Mouse (Mus musculus): ENCODE data around the gene A930004D18Rik.

The A930004D18Rik gene

GRCm38 (mm10) chr2:18037491-18037890 lies at the start of gene A930004D18Rik:
TSS of gene A930004D18Rik (minus strand) at chr2:18037737.
- no peak for DNase-seq (ENCODE audit: low spot score in 2 of 2)

GRCm38 (mm10) chr2:18080182-18080860 lies 42.8 kb upstream of the A930004D18Rik start:
- peak in 1 of 2 experiments; percentile 37 for DNase-seq (ENCODE audit: low spot score in 2 of 2)

DNA sequence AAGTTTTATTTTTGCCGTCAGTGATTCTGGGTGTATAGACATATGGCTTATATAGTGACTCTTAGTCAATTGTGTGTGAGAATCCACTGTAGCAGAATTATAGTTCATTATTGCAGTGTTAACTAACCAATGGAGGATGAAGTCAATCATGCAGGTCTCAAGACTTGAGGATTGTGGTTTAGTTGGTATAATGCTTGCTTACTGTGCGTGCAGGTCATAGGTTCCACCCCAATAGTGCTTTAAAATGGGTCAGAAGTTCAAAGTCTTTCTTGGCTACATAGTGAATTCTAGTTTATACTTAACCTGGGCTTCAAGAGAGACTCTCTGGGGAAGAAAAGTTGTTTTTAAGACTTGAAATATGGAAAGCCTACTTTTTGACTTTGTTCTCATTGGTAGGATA lies 34.4 kb upstream of the A930004D18Rik start:
- no peak for DNase-seq (ENCODE audit: low spot score in 2 of 2)

GRCm38 (mm10) chr2:18068071-18068796 lies 30.7 kb upstream of the A930004D18Rik start:
- DNase-seq (ENCODE audit: low spot score in 2 of 2) = peak in 1 of 2 experiments; percentile 59

DNA sequence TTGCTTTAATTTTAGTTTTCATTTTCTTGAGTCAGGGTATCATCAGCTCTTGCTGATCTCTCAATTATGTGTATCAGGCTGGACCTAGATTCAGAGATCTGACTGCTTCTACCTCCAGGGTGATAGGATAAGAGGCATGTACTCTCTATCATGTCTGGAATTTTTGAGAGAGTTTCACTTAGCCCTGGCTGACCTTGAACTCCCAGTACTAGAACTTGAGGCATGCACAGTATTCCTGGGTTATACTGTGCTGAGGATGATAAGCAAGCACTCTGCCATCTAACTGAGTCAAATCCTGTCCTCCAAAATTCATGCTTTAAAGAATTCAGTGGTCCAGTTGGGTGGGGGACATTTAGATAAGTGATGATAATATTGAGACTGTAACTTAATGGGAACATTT lies 28.9 kb upstream of the A930004D18Rik start:
- DNase-seq (ENCODE audit: low spot score in 2 of 2) = no peak

DNA sequence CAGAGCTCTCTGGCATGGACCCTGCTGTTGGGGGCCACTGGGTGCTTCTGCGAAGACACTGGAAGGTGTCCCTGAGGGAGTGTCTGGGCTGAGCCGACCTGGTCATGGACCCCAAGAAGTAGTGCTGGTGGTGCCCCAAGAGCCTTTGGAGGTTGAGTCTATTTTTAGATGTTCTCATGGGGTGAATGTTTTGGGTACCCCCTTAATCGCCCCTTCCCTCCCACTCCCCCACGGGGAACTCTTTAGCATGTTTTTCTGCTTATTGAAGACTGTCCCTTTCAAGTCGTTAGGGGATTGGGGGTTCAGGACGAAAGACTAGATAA lies 28.1 kb upstream of the A930004D18Rik start:
- DNase-seq (ENCODE audit: low spot score in 2 of 2) = no peak

DNA sequence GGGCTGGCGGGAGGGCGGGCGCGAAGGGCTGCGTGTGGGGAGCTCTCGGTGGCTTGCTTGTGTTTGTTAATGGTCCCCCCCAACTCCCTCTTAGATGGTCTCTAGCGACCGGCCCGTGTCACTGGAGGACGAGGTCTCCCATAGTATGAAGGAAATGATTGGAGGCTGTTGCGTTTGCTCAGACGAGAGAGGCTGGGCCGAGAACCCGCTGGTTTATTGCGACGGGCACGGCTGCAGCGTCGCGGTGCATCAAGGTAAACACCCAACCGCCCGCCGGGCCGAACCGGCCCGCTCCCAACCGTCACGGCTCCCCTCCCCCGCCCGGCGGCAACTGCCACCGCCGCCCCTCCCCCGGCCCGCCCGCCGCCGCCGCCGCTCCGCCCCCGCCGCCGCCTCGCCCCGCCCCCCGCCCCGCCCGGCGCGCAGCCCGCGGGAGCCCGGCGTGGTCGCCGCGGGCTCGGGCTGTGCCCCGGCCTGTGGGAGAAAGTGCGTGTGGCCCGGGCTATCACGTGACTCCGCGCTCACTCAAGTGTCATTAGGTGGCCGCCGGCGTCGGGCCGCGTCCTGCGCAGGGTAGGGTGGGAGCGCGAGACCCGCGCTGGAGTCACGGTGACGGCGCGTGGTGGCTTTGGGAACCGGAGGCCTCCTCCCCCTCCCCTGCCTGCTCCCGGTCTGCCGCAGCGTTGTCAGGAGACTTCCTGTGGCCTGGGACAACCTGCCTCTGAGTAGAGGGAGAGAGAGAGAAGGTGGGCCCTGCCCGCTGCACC lies 27.6 kb upstream of the A930004D18Rik start:
- DNase-seq (ENCODE audit: low spot score in 2 of 2) = peak; percentile 79 to 91

DNA sequence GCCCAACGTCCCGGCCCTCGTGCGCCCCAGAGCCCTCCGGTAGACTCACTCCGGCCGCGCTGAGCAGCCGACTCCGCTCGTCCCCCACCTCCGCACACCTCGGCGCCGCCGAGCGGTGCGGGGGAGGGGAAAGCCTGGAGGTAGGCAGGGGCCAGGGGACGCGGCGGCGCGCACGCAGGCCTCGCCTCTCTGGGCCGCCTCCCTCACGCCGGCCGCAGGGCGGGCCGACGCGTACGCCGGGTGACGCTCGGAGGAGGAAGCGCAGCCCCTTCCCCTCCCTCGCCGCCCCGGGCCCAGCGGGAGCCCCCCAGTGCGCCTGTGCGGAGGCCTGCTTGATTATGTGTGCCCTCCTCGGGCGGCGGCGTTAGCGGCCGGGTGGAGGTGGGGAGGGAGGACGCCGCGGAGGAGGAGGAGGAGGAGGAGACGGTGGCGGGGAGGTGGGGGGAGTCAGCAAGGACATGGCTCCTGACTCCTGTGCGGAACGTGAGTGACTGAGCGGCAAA lies 26.9 kb upstream of the A930004D18Rik start:
- peak; percentile 87 to 94 for DNase-seq (ENCODE audit: low spot score in 2 of 2)

- peak in 1 of 2 experiments; percentile 49 for DNase-seq (ENCODE audit: low spot score in 2 of 2)
Observed at GRCm38 (mm10) chr2:18063763-18064251, 26.3 kb upstream of the A930004D18Rik start.

DNA sequence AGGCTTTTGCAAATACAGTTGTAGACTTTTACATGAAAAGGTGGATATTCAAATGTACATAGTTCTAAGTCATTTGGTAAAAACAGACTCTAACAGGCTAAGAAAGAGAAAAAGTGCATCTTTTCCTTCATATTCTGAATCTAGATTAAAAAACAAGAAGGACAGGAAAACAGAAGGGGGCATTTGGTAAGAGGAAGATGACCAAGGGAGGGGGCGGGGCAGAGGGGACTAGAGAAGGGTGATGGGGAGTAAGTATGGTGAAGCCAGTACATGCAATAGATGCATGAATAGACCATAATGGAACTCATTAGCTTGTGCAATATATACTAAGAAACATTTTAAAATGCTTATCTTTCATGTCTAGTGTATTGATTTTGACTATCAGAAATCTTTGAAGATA lies 22.9 kb upstream of the A930004D18Rik start:
- DNase-seq (ENCODE audit: low spot score in 2 of 2) = no peak

DNA sequence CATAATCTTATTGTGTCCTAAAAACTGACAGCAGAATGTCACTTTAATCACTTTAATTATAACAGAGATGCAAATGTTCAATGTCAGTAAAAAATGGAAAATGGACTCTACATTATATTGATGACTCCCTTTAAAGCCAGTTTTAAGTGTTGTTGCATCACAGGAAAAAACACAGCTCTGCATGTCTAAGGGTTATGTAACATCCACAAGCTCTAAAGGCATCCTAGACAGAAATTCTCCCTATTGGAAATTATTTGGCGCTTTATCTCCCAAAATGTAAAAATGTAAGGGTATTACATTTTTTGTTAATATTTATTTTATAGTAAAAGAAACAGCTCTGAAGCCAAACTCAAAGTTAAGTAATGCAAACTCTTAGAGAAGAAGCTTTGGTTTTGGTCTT lies 22.4 kb upstream of the A930004D18Rik start:
- DNase-seq (ENCODE audit: low spot score in 2 of 2) = no peak

GRCm38 (mm10) chr2:18059063-18059462 lies 21.5 kb upstream of the A930004D18Rik start:
- DNase-seq (ENCODE audit: low spot score in 2 of 2) = no peak

- DNase-seq (ENCODE audit: low spot score in 2 of 2) = no peak
Observed at GRCm38 (mm10) chr2:18058146-18058708, 20.7 kb upstream of the A930004D18Rik start.

- DNase-seq (ENCODE audit: low spot score in 2 of 2) = peak; percentile 68 to 85
Observed at GRCm38 (mm10) chr2:18057336-18058145, 20.0 kb upstream of the A930004D18Rik start.

- DNase-seq (ENCODE audit: low spot score in 2 of 2) = peak; percentile 89 to 92
Observed at GRCm38 (mm10) chr2:18056786-18057255, 19.3 kb upstream of the A930004D18Rik start.

- DNase-seq (ENCODE audit: low spot score in 2 of 2) = peak; percentile 96 to 97
Observed at GRCm38 (mm10) chr2:18055929-18056785, 18.6 kb upstream of the A930004D18Rik start.

DNA sequence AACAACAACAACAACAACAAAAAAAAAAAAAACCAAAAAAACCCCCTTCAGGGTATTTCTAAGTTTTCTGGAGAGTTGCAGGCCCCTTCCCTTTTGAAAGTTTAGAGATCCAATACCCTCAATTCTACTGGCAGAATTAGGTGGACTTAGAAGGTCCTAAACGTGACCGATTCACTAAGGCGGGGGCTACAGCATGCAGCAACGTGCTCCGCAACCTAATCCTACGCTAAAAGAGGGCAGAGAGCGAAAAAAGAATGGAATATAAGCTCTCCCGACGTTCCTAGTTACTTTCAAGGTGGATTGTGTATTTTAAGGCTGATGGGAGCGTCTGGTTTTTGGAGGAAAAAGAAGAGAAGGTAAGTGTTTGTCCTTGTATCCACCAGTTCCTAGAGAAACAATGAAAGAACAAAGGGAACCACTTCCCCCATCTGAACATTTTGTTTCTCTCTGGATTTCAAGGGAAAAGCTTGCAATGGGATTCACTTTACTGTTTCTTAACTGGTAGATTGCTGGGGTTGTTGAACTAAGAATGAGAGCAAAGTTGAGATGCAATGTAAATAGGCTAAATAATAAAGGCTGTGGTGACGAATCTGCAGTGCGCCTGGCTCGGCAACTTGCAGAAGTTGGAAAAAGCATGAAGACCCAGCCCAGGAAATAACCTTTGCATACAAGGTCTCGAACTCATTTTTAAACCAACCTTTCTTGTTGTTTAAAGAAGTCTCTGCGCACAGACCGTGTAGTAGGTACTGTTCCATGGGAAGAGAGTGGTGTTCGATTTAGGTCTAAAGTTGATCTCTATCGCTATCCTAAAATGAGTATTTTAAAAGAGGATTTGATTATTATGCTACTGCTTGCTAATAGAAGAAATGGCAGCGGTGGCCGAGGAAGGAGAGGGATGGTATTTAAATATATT lies 17.7 kb upstream of the A930004D18Rik start, which contains the start of gene Mllt10:
TSS of gene Mllt10 (plus strand) at position 222 of the 913 bp plus-strand sequence.
- DNase-seq (ENCODE audit: low spot score in 2 of 2) = peak in 1 of 2 experiments; percentile 61

- DNase-seq (ENCODE audit: low spot score in 2 of 2) = no peak
Observed at GRCm38 (mm10) chr2:18053951-18054530, 16.5 kb upstream of the A930004D18Rik start.
